Mouse (Mus musculus) cerebellum, adult 9-10 months (tissue): Measurements from ENCODE around the gene Ears2.

Experiments
- DNase-seq: peaks from one replicate; pipeline ENCODE4 v3.0.0; 2022

Gene Ears2

GRCm38 (mm10) chr7:122044106-122044505 is 23.0 kb downstream of the Ears2 start:
- DNase-seq = no peak

- no peak for DNase-seq
Observed at GRCm38 (mm10) chr7:122034348-122034747, 32.7 kb downstream of the Ears2 start.

GRCm38 (mm10) chr7:122033371-122033770 is 33.7 kb downstream of the Ears2 start:
- no peak for DNase-seq

- no peak for DNase-seq
Observed at GRCm38 (mm10) chr7:122022131-122022530, 44.9 kb downstream of the Ears2 start.

- peak; percentile 87 for DNase-seq
Observed at GRCm38 (mm10) chr7:122020667-122021354, 46.3 kb downstream of the Ears2 start, which contains the start of gene Gga2. Gene Gga2, minus strand, starts transcription at chr7:122021222.

GRCm38 (mm10) chr7:122020273-122020666 is 46.8 kb downstream of the Ears2 start:
- no peak for DNase-seq

- no peak for DNase-seq
Observed at GRCm38 (mm10) chr7:122018978-122019377, 48.1 kb downstream of the Ears2 start.

GRCm38 (mm10) chr7:122018247-122018646 is 48.8 kb downstream of the Ears2 start:
- no peak for DNase-seq

GRCm38 (mm10) chr7:122015734-122016133 is 51.3 kb downstream of the Ears2 start:
- DNase-seq = no peak

GRCm38 (mm10) chr7:122015105-122015504 is 52.0 kb downstream of the Ears2 start:
- DNase-seq = no peak

- DNase-seq = no peak
Observed at GRCm38 (mm10) chr7:122012949-122013348, 54.1 kb downstream of the Ears2 start.

GRCm38 (mm10) chr7:122012370-122012769 is 54.7 kb downstream of the Ears2 start:
- DNase-seq = no peak

GRCm38 (mm10) chr7:122000396-122000795 is 66.7 kb downstream of the Ears2 start:
- DNase-seq = no peak

- DNase-seq = no peak
Observed at GRCm38 (mm10) chr7:121995961-121996360, 71.1 kb downstream of the Ears2 start.
